ENCODE assay signal across 8 mouse cellular contexts in genomic region chr11:49793131-49793530, GRCm38 (mm10). TPM values are rescaled to one million over a fixed set of nuclear protein-coding genes. Genes with fewer than 3 reads are reported as not detected.
DNase-seq lines count a peak whose midpoint lies in the region; ATAC-seq and TF ChIP-seq lines count a peak whose summit lies in the region.

No protein-coding gene starts in this region.

- 0 out of 2 replicates have a peak, but pooled peaks cover 3% of the 10 kb centered on the region for H3K4me1 ChIP-seq in lung, embryonic 14.5 days (ENCODE audit: insufficient read depth)
- H3K4me1 ChIP-seq in midbrain, embryonic 12.5 days, result peaks cover 17% of the 10 kb centered on the region

- peak; percentile 15 for DNase-seq in lung, embryonic 14.5 days
- no peak for DNase-seq in lung, postnatal 25 days (ENCODE audit: low spot score)
- DNase-seq in embryo, embryonic 9.5 days (ENCODE audit: extremely low spot score), result peak; percentile 42
- DNase-seq in heart, adult 9 months (ENCODE audit: low spot score in 2 of 2), result peak; percentile 48 to 69
- no peak for DNase-seq in frontal cortex, postnatal 25 days (ENCODE audit: low spot score in 2 of 2)
- DNase-seq in cerebellum, adult 9-10 months, result no peak
- DNase-seq in layer of hippocampus, adult 11-12 months (ENCODE audit: low spot score), result no peak

- ATAC-seq in lung, embryonic 14.5 days (ENCODE audit: insufficient read depth), result no peak
- no peak for ATAC-seq in midbrain, embryonic 12.5 days (ENCODE audit: low FRiP score, low read depth)

- H3K27me3 ChIP-seq in lung, embryonic 14.5 days (ENCODE audit: insufficient read depth, low read length), result no peaks in the 10 kb centered on the region
- peaks cover 37% of the 10 kb centered on the region for H3K27me3 ChIP-seq in midbrain, embryonic 12.5 days

- 9% methylated on average over 14 of the region's 14 CpGs for WGBS in lung, embryonic 14.5 days
- WGBS in midbrain, embryonic 12.5 days, result 5% methylated on average over 14 of the region's 14 CpGs

- H3K9ac ChIP-seq in lung, embryonic 14.5 days, result no peak overlapping the region
- H3K9ac ChIP-seq in midbrain, embryonic 12.5 days (replicated peaks), result no peak overlapping the region

- H3K36me3 ChIP-seq in lung, embryonic 14.5 days (ENCODE audit: insufficient read depth), result no peaks in the 10 kb centered on the region
- no peaks in the 10 kb centered on the region for H3K36me3 ChIP-seq in midbrain, embryonic 12.5 days

- H3K9me3 ChIP-seq in lung, embryonic 14.5 days (ENCODE audit: low read depth, low read length), result no peaks in the 10 kb centered on the region; the same call in 1 of the 2 replicates
- no peaks in the 10 kb centered on the region for H3K9me3 ChIP-seq in midbrain, embryonic 12.5 days

- no peak for TF ChIP-seq CTCF in lung, embryonic 14.5 days (IDR thresholded peaks at IDR 0.05; ENCODE audit: low read depth)

- no peak overlapping the region for H3K4me2 ChIP-seq in lung, embryonic 14.5 days
- H3K4me2 ChIP-seq in midbrain, embryonic 12.5 days (replicated peaks), result peak overlapping the region; percentile 98; the same call in 1 of the 2 replicates

- no peak overlapping the region for H3K27ac ChIP-seq in lung, embryonic 14.5 days (ENCODE audit: low read depth)
- no peak overlapping the region for H3K27ac ChIP-seq in midbrain, embryonic 12.5 days (replicated peaks)

- no peak overlapping the region for H3K4me3 ChIP-seq in lung, embryonic 14.5 days (ENCODE audit: low read depth, low read length)
- no peak overlapping the region for H3K4me3 ChIP-seq in midbrain, embryonic 12.5 days

RNA-seq across cellular contexts. Expression of gene Gfpt2, which starts 0.8 kb away (rescaled TPM):
- polyA plus RNA-seq in lung, embryonic 14.5 days (2014; fragmentation: Nextera tagmentation; extraction: Ambion mirVana), result 10.4 and 11.6 TPM in 2 replicates
- polyA plus RNA-seq in midbrain, embryonic 12.5 days (2016; fragmentation: Nextera tagmentation; extraction: Ambion mirVana), result 6.8 and 11.3 TPM in 2 replicates

RNA-seq across cellular contexts. Expression of gene Mapk9, which starts 53.4 kb away (rescaled TPM):
- 38.4 and 40.0 TPM in 2 replicates for polyA plus RNA-seq in lung, embryonic 14.5 days (2014; fragmentation: Nextera tagmentation; extraction: Ambion mirVana)
- 45.9 and 46.1 TPM in 2 replicates for polyA plus RNA-seq in midbrain, embryonic 12.5 days (2016; fragmentation: Nextera tagmentation; extraction: Ambion mirVana)

Comparison
In these comparisons a context has a peak if more than half of its experiments do, and no peak if none do; other contexts are left out.
1. DNase-seq: peak in lung, embryonic 14.5 days (single experiment), embryo, embryonic 9.5 days (single experiment) and heart, adult 9 months (2 of 2); none in lung, postnatal 25 days (single experiment), frontal cortex, postnatal 25 days (0 of 2), cerebellum, adult 9-10 months (single experiment) and layer of hippocampus, adult 11-12 months (single experiment).